Mouse (Mus musculus): ENCODE results near the gene Sesn3.
A peak's percentile ranks its signal among the peaks of the same experiment; 100 is the strongest.
"Not testable (repeated sequence)": the region's sequence is repeated elsewhere in the genome, so short reads cannot be mapped to it uniquely, and the experiment has no call there.

Sesn3 gene

DNA sequence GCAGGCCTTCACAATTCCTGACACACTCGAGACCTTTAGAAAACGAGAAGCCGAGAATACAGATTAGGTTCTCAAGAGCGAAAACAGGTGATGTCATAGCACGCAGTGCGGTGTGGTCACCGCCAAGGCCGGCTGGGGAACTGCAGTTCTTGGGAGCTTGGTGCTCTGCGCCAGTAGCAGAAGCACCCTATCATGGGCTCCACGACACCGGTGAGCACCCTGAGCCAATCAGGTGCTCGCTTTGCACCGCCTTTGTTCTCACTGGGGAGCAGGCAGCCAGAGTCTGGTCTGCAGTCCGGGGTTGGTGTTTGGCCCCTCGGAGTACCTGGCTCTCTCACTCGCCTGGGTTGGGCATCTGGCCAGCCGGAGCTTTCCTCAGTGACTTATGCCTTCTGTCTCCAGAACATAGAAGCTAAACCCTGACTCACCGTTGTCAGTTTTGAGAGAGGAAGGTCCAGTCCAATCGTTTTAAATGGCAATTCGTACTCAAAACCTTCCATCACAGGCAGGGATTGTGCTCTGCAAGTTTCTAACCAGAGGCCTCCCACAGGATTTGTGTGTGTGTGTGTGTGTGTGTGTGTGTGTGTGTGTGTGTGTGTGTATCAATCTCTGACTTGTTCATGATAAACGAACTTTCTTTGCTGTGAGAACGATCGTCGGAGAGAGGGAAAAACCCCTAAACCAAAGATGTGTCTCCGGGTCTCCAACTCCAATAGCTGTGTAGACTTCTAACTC, at the start of gene Sesn3:
Gene Sesn3, plus strand, starts transcription at position 82 of the 735 bp plus-strand sequence.
- DNase-seq (ENCODE audit: low spot score): peak; percentile 85

DNA sequence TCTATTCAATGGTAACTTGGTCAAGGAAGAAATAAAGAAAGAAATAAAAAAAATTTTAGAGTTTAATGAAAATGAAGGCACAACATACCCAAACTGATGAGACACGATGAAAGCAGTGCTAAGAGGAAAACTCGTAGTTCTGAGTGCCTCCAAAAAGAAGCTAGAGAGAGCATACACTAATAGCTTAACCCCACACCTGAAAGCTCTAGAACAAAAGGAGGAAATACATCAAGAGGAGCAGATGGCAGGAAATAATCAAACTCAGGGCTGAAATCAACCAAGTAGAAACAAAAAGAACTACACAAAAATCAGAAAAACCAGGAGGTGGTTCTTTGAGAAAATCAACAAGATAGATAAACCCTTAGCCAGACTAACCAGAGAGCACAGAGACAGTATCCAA, 47.8 kb upstream of the Sesn3 start:
- not testable (repeated sequence) for DNase-seq (ENCODE audit: low spot score)

DNA sequence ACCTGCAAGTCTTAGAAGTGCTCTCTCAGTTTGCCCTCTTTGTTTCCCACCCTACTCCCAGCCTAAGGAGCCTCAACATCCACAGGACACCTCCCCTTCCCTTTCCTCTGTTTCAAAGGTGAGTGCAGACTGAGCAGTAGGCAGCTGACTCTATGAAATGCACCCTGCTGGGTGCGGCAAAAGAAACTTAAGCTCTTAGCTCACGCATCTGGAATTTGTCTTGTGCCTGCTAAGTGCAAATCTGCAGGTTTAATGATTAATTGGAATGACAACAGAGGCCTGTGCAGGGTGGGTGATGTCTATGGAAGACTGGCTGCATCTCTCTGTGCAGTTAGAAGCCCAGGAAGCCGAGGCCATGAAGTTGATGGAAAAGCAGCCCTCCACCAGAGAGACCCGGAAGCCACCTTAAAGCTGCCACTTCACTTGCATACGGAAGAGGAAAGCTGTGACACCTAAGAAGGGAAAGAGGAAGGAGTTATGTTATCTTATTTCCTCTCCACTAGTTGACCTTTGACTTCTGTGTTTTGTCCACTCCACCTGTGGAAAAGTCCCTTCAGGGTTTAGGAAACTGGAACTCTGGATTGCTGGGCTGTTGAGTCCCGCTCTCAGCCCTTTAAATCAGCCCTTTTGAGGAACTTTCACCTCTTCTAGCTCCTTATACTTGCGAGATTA, 41.0 kb upstream of the Sesn3 start:
- DNase-seq (ENCODE audit: low spot score): no peak

DNA sequence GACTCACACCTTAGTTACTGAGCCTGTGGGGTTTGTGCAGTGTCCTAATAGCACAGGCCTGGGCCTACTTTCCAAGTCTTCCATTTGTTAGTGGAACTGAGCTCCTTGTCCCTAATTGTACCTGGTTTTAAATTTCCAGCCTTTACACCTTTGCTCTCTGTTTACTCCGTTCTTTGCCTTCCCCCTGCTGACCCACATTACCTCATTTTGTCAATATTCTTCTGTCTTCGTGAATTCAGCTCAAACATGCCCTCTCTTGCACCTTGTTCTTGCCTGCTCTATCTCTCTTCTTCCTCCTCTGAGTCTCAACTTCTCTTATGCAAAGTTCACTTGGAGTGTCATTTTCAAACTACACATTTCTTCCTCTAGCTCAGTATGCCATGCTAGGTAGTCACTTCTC, 39.6 kb upstream of the Sesn3 start:
- no peak for DNase-seq (ENCODE audit: low spot score)

DNA sequence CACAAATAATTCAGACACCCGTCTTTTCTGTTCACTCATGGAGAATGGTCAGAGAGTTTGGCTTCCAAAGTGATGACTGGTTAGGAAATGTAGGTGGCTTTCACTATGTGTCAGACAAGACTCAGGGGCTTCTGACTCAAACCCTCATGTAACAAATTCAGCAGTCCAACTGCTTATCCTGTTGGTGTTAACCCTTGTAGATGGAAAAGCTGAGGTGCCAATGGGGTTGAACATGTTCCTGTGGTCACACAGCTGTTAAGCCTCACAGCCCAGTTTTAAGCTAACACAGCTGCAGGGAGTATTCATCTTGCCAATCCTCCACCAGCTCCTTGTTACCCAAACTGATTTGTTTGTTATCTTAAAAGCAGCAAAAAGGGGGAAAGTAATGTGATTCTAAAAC, 33.9 kb upstream of the Sesn3 start:
- DNase-seq (ENCODE audit: low spot score): not testable (repeated sequence)

DNA sequence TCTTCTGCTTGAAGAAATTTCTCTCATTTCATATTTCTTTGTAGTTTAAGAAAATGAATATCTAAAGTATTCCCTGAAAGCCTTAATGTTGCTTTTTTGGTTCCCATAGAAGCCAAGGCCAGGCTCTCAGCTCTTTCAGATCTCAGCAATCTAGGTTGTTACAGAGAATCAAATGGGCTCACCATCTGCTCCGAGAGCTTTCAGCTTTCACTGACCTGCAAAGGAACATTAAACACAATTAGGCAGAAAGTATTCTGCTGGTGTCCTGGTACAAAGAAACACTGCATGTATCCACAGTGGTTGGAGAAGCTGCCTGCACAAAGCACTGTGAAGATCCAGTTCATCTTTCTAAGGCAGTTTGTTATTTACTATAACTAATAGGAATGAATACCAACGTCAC, 32.6 kb upstream of the Sesn3 start:
- no peak for DNase-seq (ENCODE audit: low spot score)

DNA sequence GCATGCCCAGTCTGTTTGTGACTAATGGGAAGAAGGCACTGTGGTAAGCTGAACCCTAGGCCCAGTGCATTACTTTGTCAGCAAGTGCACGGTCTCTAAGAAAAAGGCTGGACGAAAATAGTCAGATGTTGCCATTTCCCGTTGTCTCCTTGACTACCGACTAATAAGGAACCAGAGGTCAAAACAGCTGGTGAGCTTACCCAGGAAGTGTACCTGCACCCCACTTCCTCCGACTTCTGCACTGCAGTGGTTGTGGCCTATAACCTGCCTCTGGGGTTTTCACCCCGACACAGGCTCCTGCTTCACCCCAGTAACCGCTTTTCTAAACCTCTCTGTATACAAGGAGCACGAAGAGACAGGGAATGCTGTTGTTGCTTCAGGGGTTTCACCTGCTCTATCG, 30.3 kb upstream of the Sesn3 start:
- DNase-seq (ENCODE audit: low spot score): no peak

DNA sequence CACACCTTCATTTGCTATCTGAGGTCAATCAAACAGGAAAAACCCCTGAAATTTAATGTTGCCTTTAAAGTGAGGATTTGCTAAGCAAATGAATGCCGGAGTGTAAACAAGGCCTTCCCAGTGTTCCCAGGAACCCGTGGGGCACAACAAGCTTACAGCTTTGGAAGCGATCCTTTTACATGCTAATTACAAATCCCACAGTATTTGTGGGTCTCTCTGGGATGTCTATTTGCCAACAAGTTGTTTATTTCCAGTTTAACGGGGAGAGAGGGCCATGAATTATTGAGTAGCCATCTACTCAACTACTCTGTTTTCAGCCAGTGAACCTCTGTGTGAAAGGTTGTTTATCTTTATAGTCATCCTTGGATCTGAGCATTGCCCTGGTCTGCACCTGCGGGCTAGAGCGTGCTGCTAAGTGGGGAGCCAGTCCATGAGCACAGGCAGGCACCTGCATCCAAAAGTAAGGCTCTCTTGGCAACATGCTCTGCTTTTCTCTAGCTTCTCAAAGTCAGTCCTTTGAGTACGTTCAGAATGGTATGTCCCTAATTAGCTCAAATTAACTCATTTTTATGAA, 29.8 kb upstream of the Sesn3 start:
- no peak for DNase-seq (ENCODE audit: low spot score)

DNA sequence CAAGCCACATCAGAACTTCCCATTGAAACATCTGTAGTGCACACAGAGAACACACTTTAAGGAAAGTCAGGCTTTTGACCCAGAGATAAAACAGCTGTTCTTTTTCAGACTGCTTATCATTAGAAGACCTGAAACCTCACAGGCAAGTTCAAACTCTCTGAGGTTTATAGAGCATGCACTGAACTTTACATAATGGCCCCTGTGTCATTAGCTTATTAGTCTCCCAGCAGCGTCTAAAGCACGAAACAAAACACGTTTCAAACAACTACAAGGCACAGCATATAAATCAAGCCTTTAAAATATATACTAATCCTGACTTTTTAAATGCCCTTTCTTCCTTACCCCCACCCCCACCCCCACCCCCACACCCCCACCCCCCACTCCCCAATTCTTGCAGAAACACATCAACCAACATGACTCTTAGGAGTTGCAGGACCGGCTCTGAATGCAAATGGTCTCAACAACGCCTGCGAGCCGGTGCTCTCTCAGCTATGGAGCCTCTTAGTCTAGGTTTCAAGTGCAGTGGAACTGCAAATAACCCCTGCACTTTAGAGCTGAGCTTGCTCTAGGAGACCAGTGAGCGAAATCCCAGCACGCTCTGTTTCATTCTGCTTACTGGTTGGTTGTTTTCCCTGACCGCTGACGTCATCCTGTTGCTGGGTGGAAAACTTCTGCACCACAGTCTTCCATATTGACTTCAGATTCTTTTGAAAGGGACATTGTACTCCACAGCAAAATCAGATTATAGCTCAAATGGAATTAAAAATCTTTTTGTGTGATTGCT, 28.7 kb upstream of the Sesn3 start:
- DNase-seq (ENCODE audit: low spot score): peak; percentile 53

DNA sequence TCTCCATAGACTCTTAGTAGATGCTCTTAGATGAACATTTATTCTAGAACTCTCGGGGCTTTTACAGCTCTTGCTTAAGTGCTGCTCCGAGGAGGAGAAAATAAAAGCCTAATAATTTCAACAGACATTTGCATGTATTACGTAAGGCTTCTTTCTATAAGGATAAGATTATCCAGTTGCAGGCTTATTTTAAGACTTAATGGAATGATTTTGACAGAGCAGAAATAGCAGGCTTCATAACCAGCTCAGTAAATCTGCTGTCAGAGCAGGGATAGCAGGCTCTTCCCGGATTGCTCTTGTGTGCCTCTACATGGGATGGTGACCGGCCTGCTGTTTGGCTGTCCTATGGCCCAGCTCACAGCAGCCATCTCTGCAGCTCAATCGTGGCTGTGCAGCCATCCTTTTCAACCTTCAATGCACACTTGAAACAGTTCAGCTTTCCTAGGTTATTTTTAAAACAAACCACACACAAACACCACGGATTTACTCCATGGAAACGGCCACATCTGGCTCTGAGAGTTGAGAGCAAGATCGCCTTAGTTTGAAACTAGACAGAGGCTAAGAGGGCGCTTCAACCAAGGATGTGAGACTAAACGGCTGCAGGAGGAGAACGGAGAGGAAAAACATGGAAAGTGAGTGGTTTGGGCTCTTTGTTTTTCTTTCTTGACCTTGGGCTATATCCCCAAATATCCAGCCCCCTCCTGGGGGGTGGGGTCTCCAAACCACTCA, 27.2 kb upstream of the Sesn3 start:
- no peak for DNase-seq (ENCODE audit: low spot score)

DNA sequence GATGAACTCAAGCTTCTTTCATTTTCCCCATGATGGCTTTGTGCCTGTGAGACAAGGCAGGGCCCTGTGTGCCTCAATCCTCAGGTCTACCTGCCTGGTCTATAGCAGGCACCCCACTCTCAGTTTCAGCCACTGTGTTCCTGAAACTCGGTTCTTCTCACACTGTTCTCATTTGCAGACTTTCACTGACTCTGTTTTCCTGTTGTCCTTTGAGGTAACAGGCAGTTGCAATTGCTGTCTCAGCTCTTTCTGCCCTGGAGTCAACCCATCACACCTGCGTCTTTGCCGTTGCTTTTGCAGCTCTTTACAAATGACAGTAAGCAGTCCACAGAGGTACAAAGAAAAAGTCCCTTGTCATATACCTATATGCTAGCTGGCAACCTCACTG, 26.7 kb upstream of the Sesn3 start:
- no peak for DNase-seq (ENCODE audit: low spot score)

DNA sequence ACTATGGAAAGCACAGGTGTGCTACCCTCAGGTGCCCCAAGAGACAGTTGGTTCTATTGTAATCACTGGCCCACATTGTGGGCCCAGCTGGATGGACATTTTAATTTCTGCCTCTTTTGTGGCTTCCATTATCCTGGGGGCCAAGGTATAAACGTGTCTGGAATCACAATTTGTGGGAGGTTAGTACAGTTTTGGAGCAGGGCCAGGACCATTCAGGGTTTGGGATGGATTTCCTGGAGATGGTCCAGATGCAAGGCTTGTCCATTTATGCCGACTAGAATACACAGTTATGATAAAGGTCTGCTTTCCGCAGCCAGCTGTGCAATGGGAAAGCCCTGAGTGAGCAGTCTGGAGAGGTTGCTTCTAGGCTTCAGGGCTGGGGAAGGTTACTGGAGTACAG, 13.7 kb upstream of the Sesn3 start:
- DNase-seq (ENCODE audit: low spot score): no peak

DNA sequence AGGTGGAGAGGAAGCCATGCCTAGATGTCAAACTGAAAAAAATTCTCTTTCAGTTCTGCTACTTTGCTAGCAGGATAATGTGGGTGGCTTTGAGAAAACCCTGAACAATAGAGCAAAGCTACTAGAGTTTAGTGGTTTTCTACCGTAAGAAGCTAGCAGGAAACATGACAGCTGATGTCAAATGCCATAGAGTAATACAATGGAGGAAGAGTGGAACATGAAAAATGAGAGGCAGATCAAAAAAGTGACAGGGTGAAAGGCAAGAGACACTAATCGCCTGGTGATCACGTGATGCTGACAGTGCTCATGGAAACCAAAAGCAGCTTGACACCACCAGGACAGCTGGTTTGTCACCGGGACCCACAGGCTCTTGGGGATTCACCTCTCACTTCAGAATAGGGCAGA, 12.3 kb upstream of the Sesn3 start:
- no peak for DNase-seq (ENCODE audit: low spot score)

DNA sequence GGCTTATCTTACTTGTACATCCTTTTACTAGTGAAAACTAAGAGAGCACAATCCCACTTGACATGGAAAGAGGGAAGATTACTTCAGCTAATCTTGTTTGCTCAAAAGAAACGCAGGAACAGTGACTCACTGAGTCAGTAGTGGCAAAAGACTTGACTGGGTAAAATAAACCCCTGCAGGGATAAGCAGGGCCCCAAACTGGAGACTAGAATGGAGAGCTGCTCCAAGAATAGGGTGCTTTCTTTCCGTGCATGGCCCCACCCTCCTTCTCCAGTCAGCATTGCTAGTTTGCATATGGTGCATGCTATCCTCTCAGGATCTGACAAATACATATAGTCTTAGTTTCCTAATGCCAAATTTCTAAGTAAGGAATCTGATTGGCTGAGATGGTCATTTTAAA, 8.4 kb upstream of the Sesn3 start:
- DNase-seq (ENCODE audit: low spot score): no peak

DNA sequence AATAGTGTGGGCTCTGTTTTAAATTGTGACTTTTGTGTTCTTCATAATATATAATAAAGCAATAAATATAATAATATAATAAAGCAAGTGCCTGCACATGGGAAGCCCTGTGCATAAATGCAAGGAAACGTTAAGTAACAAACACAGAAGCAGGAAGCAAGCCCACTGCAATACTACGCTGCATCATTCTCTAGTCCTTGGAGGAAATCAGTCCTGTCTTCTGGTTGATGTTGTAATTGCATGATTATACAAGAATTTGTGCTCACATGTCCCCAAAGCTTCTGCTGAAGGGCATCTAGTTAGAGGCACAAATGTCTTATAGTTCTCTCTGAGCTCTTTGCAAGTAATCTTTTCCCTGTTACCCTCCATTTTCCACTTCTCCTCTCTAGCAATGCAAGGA, 6.3 kb upstream of the Sesn3 start:
- no peak for DNase-seq (ENCODE audit: low spot score)

DNA sequence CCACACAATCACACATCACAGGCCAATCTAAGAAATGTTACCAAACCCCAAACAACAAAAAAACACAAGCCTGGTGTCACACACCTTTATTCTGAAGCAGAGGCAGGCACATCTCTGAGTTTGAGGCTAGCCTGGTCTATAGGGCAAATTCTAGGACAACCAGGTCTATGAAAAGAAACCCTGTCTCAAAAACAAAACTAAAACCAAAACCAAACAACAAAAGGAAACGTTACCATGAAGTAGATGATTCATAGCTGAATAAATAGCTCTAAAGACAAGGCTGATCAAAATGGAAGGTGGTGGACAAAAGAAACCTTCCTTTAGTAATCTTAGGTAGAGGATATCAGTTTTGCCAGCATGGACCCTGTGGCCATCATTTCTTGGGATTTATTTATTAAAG, 1.9 kb upstream of the Sesn3 start:
- no peak for DNase-seq (ENCODE audit: low spot score)

DNA sequence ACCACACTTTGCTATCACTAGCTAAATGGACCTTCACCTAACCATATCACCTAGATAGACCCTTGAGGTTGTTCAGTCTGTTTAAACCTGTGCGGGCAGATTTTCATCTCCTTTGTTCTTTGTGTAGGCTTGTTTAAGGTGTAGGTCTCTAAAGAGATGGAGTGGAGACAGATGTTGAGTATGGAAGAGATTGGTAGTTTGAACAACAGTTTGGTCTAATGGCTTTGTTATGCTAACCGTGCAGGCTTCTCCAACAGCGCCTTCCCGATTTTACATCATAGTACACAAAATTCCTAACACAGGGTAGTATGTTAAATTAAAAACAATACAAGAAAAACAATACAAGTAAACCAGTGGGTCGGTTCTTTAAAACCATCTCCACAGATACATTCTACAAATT, 281 bp upstream of the Sesn3 start:
- DNase-seq (ENCODE audit: low spot score): no peak

DNA sequence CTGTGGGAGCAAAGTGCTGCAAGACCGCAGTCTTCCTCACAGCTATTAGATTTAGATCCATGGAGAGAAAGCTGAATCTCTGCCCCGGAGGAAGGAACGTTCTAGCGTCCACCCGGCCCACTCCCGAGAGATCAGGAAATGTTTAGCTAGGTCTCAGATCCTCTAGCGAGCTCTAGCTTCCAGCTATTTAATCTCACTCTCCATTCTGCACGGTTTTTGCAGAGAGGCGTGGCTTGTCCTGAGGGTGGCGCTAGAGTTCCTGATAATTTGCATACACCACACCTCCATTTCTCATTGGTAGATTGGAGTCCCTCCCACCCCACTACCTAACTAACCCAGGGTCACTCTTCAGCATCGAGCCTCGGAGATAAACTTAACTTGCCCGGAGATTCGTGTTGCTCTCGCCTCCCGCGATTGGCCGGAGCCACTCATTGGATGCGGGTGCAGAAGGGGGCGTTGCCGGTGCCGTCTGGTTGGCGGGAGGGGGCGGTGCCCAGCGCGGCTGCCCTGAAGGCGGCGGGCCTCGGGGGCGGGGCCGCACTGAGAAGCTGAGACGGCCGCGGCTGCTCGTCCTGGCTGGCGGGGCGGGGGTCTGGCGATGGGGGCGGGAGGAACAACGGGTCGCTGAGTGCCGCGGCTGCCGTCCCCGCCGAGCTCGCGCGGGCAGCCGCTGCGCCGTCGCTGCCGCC, 1.1 kb downstream of the Sesn3 start:
- peak; percentile 99 for DNase-seq (ENCODE audit: low spot score)

DNA sequence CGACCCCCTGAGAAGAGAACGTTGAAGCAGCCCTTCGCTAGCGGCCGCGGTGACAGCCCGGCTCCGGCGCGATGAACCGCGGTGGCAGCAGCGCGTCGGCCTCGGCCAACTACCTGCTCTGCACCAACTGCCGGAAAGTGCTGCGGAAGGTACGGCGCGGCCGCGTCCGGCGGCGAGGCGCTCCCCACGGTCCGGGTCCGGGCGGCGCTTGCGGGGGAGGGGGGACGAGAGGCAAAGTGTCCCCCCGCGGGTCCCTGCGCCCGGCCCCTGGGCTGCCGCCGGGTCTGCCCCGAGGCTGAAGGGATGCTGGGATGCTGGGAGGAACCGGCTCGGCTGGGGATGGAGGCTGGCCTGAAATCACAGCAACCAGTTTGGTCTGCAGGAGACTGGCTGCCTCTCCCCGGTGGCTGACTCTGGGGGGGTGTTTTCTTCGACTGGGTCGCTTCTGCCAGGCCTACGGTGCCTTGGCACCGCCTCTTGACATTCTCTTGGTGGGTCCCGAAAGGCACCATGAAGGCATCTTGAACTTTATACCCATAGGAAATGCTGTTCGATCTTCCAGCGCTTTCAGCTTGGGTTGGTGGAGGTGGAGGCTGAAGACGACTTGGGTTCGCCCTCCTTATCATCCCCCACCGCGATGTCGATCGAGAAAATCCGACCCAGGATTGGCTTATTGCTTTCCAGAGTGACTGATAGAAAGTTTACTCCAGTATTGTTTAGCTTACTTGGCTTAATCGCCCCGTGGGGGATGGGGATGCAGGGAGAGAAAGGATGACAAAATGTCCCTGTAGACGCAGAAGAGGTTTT, 1.8 kb downstream of the Sesn3 start:
- peak; percentile 81 for DNase-seq (ENCODE audit: low spot score)

DNA sequence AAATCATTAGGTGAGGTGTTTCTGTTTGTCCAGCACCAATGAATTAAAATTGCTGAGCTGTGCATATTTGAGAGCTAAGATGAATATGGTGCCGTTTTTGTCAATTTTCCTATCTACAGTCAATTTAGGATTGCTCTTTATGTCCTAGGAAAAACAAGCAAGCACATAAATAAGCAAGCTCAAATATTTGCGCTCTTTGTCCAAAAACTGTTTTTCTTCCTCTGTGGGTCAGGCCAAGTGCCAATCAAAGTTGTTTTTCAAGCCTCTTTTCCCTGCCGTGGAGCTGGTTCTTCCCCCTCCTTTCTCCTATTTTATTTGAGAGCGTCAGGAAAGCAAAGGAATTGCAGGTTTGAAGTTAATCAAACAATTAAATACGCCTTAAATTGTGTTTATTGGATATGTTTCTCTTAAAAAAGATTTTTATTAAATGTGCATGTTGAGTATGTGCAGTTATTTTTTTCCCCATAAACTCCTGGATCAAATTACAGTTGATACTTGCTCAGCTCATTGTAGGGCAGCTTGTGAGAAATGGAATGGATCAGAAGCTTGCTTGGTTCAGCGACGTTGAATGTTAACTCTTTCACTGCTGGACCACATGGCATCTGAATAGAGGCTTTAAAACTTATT, 2.6 kb downstream of the Sesn3 start:
- DNase-seq (ENCODE audit: low spot score): no peak

Measured in testis, postnatal 10 days (tissue).